8 mouse cellular contexts compared by ENCODE assay signal in the genomic region with DNA sequence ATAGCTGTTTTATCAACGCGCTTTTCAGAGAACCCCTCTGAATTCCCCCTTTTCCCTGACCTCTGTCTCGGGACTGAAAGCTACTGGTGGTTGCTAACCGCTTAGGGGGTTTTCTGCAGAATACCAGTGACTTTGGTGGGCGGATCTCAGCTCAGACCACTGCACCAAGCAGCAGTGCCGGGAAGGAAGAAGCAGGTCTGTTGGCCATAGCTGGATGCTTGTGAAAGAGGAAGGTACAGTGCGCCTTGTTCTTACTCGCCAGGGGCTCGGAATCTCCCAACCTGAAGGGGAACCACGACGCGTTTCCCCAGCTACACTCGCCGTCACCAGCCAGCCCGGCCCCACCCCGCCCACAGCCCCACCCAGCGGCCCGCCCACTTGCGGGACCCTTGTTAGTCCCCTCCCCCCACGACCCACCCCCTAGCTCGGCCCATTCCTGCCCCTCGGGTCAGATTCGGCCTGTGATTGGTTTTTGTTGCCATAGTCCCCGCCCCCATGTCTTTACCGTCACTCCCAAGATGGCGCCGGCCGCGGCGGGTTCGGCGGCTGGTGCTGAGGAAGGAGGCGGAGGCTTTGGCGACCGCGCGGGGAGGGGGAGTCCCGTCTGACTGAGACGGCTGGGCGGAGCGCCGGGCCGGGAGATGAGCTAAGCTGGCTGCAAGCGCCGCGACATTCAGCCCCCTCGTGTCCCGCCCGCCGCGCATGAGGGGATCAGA. TPM values are rescaled to one million over a fixed set of nuclear protein-coding genes. Genes with fewer than 3 reads are reported as not detected.
A peak's percentile ranks its signal among the peaks of the same experiment; 100 is the strongest.
DNase-seq lines count a peak whose midpoint lies in the region; ATAC-seq and TF ChIP-seq lines count a peak whose summit lies in the region.

A gene (plus strand): TSS at position 519 of the 716 bp plus-strand sequence.

- peak; percentile 93 for ATAC-seq in embryonic facial prominence, embryonic 13.5 days (ENCODE audit: insufficient number of reproducible peaks, insufficient read depth, low FRiP score, low TSS enrichment, low read depth)
- peak; percentile 95 for ATAC-seq in limb, embryonic 12.5 days (ENCODE audit: insufficient number of reproducible peaks, insufficient read depth, low FRiP score, low TSS enrichment, low read depth)
- peak; percentile 98 for ATAC-seq in midbrain, embryonic 15.5 days (replicated peaks)

- H3K9me3 ChIP-seq in embryonic facial prominence, embryonic 13.5 days = no peaks in the 10 kb centered on the region
- H3K9me3 ChIP-seq in limb, embryonic 12.5 days = no peaks in the 10 kb centered on the region
- H3K9me3 ChIP-seq in midbrain, embryonic 15.5 days = no peaks in the 10 kb centered on the region

- DNase-seq in 3134 (ENCODE audit: extremely low read depth, insufficient read length, low spot score) = peak; percentile 96
- DNase-seq in adrenal gland, postnatal 36 days = peak; percentile 99
- peak; percentile 97 to 99 for DNase-seq in heart, adult 18-20 months
- DNase-seq in kidney, adult 2 months = peak; percentile 99
- peak; percentile 98 to 99 for DNase-seq in spleen, adult 2 months (ENCODE audit: low read depth in 1 of 2, low spot score in 2 of 2)

- TF ChIP-seq POLR2A in kidney, adult 2 months (IDR thresholded peaks at IDR 0.05; ENCODE audit: low read depth, low read length) = no peak
- TF ChIP-seq POLR2A in spleen, adult 2 months (IDR thresholded peaks at IDR 0.05; ENCODE audit: low read depth, low read length) = peak; percentile 72

- peaks cover 10% of the 10 kb centered on the region; the same call in 1 of the 2 replicates for H3K4me1 ChIP-seq in embryonic facial prominence, embryonic 13.5 days
- no peaks in the 10 kb centered on the region; the same call in 1 of the 2 replicates for H3K4me1 ChIP-seq in kidney, adult 2 months (ENCODE audit: control insufficient read depth, insufficient read depth, low read length)
- H3K4me1 ChIP-seq in limb, embryonic 12.5 days (replicated peaks) = peaks cover 9% of the 10 kb centered on the region
- H3K4me1 ChIP-seq in midbrain, embryonic 15.5 days = peaks cover 13% of the 10 kb centered on the region
- H3K4me1 ChIP-seq in spleen, adult 2 months (ENCODE audit: control insufficient read depth, insufficient read depth, insufficient read length) = peaks cover 7% of the 10 kb centered on the region; the same call in 1 of the 2 replicates

- WGBS in embryonic facial prominence, embryonic 13.5 days = under 1% methylated on average over 51 of the region's 51 CpGs
- WGBS in kidney, adult 2 months = under 1% methylated on average over 51 of the region's 51 CpGs
- under 1% methylated on average over 49 of the region's 51 CpGs for WGBS in limb, embryonic 12.5 days
- under 1% methylated on average over 49 of the region's 51 CpGs for WGBS in midbrain, embryonic 15.5 days
- under 1% methylated on average over 51 of the region's 51 CpGs for WGBS in spleen, adult 2 months

- H3K4me2 ChIP-seq in embryonic facial prominence, embryonic 13.5 days = peak within 1 kb of the TSS; percentile 83
- peak within 1 kb of the TSS; percentile 83 for H3K4me2 ChIP-seq in limb, embryonic 12.5 days
- H3K4me2 ChIP-seq in midbrain, embryonic 15.5 days = peak within 1 kb of the TSS; percentile 62

- H3K36me3 ChIP-seq in embryonic facial prominence, embryonic 13.5 days = no peaks in the 10 kb centered on the region
- no peaks in the 10 kb centered on the region for H3K36me3 ChIP-seq in kidney, adult 2 months (ENCODE audit: control insufficient read depth, insufficient read depth, low read length)
- H3K36me3 ChIP-seq in limb, embryonic 12.5 days = no peaks in the 10 kb centered on the region
- H3K36me3 ChIP-seq in midbrain, embryonic 15.5 days (replicated peaks) = no peaks in the 10 kb centered on the region
- no peaks in the 10 kb centered on the region; the same call in 1 of the 2 replicates for H3K36me3 ChIP-seq in spleen, adult 2 months (ENCODE audit: control insufficient read depth, insufficient read depth, low read length)

- peak within 1 kb of the TSS; percentile 81 for H3K9ac ChIP-seq in embryonic facial prominence, embryonic 13.5 days
- peak within 1 kb of the TSS; percentile 80 for H3K9ac ChIP-seq in limb, embryonic 12.5 days (replicated peaks)
- peak within 1 kb of the TSS; percentile 87 for H3K9ac ChIP-seq in midbrain, embryonic 15.5 days

- peak within 1 kb of the TSS; percentile 75 for H3K4me3 ChIP-seq in embryonic facial prominence, embryonic 13.5 days
- peak within 1 kb of the TSS; percentile 89 for H3K4me3 ChIP-seq in kidney, adult 2 months (ENCODE audit: insufficient read depth, low read depth, low read length)
- peak within 1 kb of the TSS; percentile 85 for H3K4me3 ChIP-seq in limb, embryonic 12.5 days (replicated peaks)
- peak within 1 kb of the TSS; percentile 95 for H3K4me3 ChIP-seq in midbrain, embryonic 15.5 days
- peak within 1 kb of the TSS; percentile 74 for H3K4me3 ChIP-seq in spleen, adult 2 months (ENCODE audit: extremely low read depth, insufficient read depth, insufficient read length)

- peak within 1 kb of the TSS; percentile 93 for H3K27ac ChIP-seq in embryonic facial prominence, embryonic 13.5 days
- peak within 1 kb of the TSS; percentile 24; the same call in 1 of the 2 replicates for H3K27ac ChIP-seq in kidney, adult 2 months (ENCODE audit: insufficient read depth, low read depth, low read length)
- H3K27ac ChIP-seq in limb, embryonic 12.5 days = peak within 1 kb of the TSS; percentile 91
- H3K27ac ChIP-seq in midbrain, embryonic 15.5 days = peak within 1 kb of the TSS; percentile 99
- H3K27ac ChIP-seq in spleen, adult 2 months (ENCODE audit: insufficient read depth, low read length) = peak within 1 kb of the TSS; percentile 85

- TF ChIP-seq CTCF in kidney, adult 2 months (conservative IDR thresholded peaks at IDR 0.05; ENCODE audit: insufficient read depth, insufficient read length, low read depth, low read length) = no peak
- TF ChIP-seq CTCF in spleen, adult 2 months (IDR thresholded peaks at IDR 0.05; ENCODE audit: extremely low read depth, insufficient read depth, insufficient read length, insufficient replicate concordance) = no peak

- no peaks in the 10 kb centered on the region for H3K27me3 ChIP-seq in embryonic facial prominence, embryonic 13.5 days
- H3K27me3 ChIP-seq in kidney, adult 2 months (replicated peaks; ENCODE audit: control insufficient read depth, insufficient read depth, low read length) = no peaks in the 10 kb centered on the region
- no peaks in the 10 kb centered on the region for H3K27me3 ChIP-seq in limb, embryonic 12.5 days
- H3K27me3 ChIP-seq in midbrain, embryonic 15.5 days (replicated peaks) = no peaks in the 10 kb centered on the region
- no peaks in the 10 kb centered on the region for H3K27me3 ChIP-seq in spleen, adult 2 months (ENCODE audit: control insufficient read depth, insufficient read depth, low read length)

RNA-seq across cellular contexts. Expression of the gene that starts here (rescaled TPM):
- total RNA-seq in adrenal gland, postnatal 36 days (2021) = 10 to 100 TPM; 18.1 to 19.9 TPM
- polyA plus RNA-seq in embryonic facial prominence, embryonic 13.5 days (2015; fragmentation: Nextera tagmentation; extraction: Ambion mirVana) = 10.8 and 12.3 TPM in 2 replicates
- 1 to 10 TPM; 5.7 to 7.9 TPM for total RNA-seq in heart, adult 18-20 months (2021)
- polyA plus RNA-seq in kidney, adult 2 months (2012; rRNA removed) = 4.5 and 5.1 TPM in 2 replicates
- 8.4 and 9.2 TPM in 2 replicates for polyA plus RNA-seq in limb, embryonic 12.5 days (2016; fragmentation: Nextera tagmentation; extraction: Ambion mirVana)
- polyA plus RNA-seq in midbrain, embryonic 15.5 days (2015; fragmentation: Nextera tagmentation; extraction: Ambion mirVana) = 10.9 and 12.0 TPM in 2 replicates
- 22.2 and 25.9 TPM in 2 replicates for polyA plus RNA-seq in spleen, adult 2 months (2012; rRNA removed)

Comparison
In these comparisons a context has a peak if more than half of its experiments do, and no peak if none do; other contexts are left out.
1. Peak in every context shown above with its lines: DNase-seq, ATAC-seq, H3K4me3 ChIP-seq and H3K27ac ChIP-seq.
2. H3K27ac ChIP-seq: peak in every context shown above with its lines; median percentile 99 in midbrain, embryonic 15.5 days; 93 in embryonic facial prominence, embryonic 13.5 days; 91 in limb, embryonic 12.5 days; 85 in spleen, adult 2 months; 24 in kidney, adult 2 months.